Mouse (Mus musculus) layer of hippocampus, adult 9-10 months (tissue): Measurements from ENCODE around the gene Gm45618.
"Not testable (repeated sequence)": the region's sequence is repeated elsewhere in the genome, so short reads cannot be mapped to it uniquely, and the experiment has no call there.

ENCODE experiments used
- DNase-seq: peaks from one replicate; pipeline ENCODE4 v3.0.0; 2022; ENCODE audit warnings: low spot score

The Gm45618 gene

DNA sequence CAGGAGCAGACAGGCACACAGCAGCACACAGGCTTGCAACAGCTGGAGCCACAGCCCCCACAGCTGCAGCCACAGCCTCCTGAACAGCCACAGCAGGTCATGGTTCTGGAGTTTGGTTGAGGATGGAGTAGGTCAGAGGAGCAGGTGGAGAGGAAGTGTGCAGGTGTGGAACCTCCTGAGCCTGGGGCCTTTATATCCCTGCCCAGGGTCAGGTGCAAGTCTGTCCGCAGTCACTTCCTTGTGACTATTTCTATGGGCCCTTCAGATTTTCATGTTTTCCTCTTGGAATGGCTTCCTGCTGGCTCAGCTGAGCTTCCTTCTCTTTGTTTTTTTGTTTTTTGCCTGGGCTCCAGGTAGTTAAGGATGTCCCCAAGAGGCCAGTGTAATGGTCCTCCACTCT lies at the start of gene Gm45618:
Gene Gm45618, minus strand, starts transcription at position 101 of the 400 bp plus-strand sequence.
- not testable (repeated sequence) for DNase-seq

DNA sequence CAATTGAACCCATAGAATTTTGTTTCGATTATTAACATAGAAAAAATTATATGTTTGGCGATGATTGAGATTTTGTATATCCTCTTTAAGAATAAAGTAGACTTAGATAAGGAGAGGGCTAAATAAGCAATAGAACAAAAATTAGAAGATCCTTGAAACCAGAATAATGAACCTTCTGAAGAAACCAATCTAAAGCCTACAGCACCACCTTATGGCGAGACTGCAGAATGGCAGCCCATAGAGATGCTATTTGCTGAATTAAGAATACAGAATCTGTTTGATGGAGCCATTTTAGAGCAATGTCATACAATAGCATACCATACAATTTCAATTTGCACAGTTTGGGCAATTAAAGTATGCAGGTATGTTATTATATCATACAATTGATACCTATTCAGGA lies 49.3 kb upstream of the Gm45618 start:
- DNase-seq, result no peak

- not testable (repeated sequence) for DNase-seq
These were observed 45.1 kb upstream of the Gm45618 start, which contains the start of gene Gm4553 for GRCm38 (mm10) chr7:142165639-142166038. Gene Gm4553, minus strand, starts transcription at chr7:142165739.

DNA sequence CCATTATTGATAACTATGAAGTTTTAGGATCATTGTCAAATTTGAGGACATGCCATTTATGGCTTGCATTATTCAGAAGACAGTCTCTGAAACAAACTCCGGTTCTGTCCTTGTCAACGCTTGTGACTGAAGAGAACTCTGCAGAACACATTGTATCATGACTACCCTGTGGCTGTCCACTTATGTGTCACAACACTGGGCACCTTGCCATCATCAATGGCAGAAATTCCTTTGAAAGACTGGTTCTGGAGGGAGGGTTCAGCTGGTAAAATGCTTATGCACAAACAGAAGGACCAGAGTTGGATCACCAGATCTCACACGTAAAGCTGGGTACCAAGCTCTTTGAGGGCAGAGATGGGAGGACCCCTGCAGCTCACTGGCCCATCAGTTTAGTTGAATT lies 38.8 kb upstream of the Gm45618 start:
- DNase-seq, result no peak

DNA sequence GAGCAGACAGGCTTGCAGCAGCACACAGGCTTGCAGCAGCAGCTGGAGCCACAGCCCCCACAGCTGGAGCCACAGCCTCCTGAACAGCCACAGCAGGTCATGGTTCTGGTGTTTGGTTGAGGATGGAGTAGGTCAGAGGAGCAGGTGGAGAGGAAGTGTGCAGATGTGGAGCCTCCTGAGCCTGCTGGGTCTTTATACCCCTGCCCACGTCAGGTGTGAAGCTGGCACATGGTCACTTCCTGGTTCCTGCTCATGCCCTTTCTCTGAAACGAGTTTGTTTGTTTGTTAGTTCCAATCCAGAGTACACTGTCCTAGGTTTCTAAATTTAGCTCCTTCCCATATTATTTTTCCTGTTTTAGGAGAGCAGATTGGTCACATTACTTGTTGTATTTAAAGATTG lies 36.5 kb upstream of the Gm45618 start, which contains the start of gene Gm29735:
Gene Gm29735, minus strand, starts transcription at position 101 of the 400 bp plus-strand sequence.
- not testable (repeated sequence) for DNase-seq

- DNase-seq, result no peak
These were observed 34.8 kb upstream of the Gm45618 start for GRCm38 (mm10) chr7:142155308-142155707.

DNA sequence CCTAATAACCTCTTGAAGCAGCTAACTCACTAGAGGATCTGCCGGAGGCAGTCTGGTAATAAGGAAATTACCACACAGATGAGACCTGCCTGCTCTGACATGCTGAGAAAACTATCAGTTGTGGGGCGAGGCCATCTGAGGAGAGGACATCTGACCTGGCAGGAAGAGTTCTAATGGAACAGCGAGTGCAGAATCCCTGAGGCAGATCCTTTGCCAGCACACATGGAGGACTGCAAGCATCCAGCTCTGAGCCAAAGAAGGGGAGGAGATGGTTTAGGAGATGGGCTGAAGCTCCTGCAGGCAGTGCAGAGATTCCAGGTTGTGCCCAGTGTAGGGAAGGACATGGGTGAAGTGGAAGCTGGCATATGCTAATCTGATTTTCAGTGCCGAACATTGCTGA lies 31.7 kb upstream of the Gm45618 start:
- no peak for DNase-seq

DNA sequence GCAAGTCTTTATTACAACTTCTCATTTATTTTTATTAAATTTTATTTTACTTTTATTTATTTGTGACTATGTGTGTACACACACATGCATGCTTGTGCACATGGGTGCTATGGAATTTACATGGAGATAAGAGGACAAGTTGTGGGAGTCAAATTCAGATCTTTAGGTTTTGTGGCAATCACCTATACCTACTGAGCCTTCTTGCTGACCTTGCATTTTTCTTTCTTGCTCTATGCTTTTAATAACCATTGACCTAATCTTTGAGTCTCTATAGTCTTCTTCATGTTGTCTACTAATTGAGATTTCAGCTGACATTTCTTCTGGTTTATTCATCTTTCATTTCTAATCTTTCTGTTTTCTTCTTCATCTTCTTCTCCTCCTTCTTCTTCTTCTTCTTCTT lies 28.1 kb upstream of the Gm45618 start:
- DNase-seq, result no peak

DNA sequence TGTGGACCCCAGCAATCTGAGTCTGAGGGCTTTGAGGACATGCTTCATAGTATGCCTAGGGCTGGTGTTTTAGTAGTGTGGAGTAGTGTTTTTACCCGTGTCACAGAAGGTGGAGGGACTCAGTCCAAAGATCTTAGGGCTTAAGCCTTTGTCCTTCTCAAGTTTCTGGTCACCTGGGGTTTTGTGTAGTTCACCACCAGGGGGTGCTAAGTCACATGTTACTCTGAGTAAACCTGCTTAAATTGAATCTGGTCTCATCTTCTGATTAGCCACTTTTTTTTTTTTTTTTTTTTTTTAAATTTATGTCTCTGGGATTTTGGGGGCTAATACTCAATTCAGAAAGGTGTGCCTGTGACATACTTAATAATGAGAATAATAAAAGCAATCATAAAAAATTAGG lies 25.5 kb upstream of the Gm45618 start:
- DNase-seq, result peak; percentile 18

- no peak for DNase-seq
These were observed 24.9 kb upstream of the Gm45618 start for GRCm38 (mm10) chr7:142145413-142145940.

GRCm38 (mm10) chr7:142144507-142144906 lies 24.0 kb upstream of the Gm45618 start, which contains the start of gene Gm45337:
Gene Gm45337, minus strand, starts transcription at chr7:142144607.
- no peak for DNase-seq

- DNase-seq, result not testable (repeated sequence)
These were observed 23.0 kb upstream of the Gm45618 start for GRCm38 (mm10) chr7:142143506-142144010.

DNA sequence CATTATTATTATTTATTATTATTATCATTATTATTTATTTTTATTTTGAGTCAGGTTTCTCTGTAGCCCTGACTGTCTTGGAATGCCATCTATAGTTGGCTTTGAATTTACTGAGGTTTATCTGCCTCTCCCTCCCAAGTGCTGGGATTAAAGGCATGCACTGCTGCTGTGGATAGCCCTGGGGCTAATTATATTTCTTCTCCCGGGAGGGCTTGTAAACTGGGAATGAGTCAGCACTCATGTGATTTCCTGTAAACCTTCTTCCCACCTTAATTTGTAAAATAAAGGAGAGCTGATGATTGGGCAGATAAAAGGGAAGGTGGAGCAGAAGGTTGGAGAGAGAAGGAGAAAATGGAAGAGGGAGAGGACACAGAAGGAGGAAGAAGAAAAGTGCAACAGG lies 20.2 kb upstream of the Gm45618 start:
- DNase-seq, result no peak

- DNase-seq, result not testable (repeated sequence)
These were observed 15.4 kb upstream of the Gm45618 start, which contains the start of gene Gm39115 for GRCm38 (mm10) chr7:142135934-142136333. Gene Gm39115, minus strand, starts transcription at chr7:142136034.

DNA sequence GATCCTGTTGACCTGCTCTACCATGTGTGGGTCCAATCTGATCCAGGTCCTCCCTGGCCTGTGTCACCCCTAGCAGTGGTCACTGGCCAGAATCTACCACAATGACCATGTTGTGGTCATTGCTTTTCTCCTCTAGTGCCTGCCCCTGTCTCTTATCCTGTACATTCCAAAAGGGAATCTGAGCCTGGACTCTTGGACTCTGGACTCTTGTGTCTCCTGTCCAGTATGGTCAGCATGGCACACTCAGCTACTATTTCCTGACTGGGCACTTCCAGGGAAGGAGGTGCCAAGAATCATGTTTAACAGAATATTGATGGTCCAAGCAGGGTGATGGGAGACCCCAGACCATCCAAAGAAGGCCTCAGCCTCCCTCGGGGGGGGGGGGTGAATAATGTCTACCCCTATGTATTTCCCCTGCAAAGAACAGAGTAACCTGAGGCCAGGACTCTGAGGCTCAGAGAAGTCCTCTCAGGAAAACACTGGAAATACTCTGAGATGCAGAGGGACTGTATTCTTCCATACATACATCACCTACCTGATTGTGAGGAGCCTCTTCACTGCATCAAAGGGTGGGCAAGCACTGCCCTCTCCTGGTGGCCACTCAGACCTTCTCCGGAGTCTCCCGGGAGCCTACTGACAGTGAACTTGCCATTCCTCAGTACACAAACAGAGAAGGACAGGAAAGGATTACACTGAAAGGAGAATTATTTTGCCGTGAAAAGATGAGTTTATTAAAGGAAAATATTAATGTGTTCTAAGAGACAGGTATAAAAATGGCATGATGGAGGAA lies 13.9 kb upstream of the Gm45618 start:
- DNase-seq, result no peak

DNA sequence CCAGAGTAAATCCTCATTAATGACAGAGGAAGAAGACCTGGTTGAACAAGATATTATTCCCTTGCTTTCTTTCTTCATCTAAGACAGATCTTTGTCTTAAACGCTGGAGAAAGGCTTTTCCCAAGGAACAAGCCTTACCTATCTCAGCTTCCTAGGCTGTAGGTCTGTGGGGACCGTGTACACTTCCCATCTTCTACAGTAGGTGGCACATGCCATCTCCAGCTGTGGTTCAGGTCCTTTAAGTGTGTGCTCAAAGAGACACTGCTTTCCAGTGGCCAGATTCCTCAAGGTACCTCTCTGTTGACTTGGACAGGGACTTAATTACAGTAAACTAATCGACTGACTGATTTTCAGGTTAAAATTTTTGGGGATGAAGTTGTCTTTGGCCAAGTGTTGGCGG lies 8.3 kb upstream of the Gm45618 start:
- DNase-seq, result no peak

GRCm38 (mm10) chr7:142119632-142120031 lies 897 bp downstream of the Gm45618 start:
- no peak for DNase-seq

DNA sequence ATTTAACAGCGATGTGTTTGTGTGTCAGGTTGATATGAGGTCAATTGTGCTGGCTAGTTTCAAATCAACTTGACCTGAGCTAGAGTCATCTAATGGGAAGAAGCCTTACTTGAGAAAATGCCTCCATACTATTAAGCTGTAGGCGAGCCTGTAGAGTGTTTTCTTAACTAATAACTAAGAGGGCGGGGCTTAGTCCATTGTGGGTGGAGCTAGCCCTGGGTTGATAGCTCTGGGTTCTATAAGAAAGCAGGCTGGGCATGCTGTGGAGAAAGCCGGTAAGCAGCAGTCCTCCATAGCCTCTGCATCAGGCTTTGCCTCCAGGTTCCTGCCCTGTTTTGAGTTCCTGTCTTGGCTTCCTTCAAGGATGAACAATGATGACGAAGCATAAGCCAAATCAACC lies 15.8 kb downstream of the Gm45618 start:
- DNase-seq, result no peak

DNA sequence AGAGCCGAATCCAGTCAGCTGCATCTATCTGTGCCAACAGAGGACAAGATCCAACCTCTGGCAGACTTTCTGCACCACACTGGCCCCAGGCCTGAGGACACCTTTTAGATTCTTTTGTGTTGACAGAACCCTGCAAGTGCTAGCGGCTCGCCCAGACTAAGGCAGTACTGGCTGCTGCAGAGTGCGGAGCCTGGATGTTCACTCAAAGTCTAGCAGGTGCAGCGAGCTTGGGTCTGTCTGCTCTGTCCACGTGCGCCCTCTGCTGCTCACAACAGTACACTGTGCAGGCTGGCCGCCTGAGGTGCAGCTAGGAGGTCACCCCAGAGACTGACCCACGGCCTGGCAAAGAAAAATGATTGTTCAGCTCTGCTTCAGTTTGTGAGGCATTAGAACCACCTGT lies 22.8 kb downstream of the Gm45618 start:
- no peak for DNase-seq

GRCm38 (mm10) chr7:142096701-142097100 lies 23.8 kb downstream of the Gm45618 start:
- no peak for DNase-seq

- DNase-seq, result peak; percentile 83
These were observed 25.2 kb downstream of the Gm45618 start, which contains the start of gene Dusp8 for GRCm38 (mm10) chr7:142095183-142095931. Gene Dusp8, minus strand, starts transcription at chr7:142095843.
